Mouse (Mus musculus) layer of hippocampus, adult 18-20 months (tissue): ENCODE data around the gene Scgb1b24. TPM values are rescaled to one million over a fixed set of nuclear protein-coding genes. Genes with fewer than 3 reads are reported as not detected.

Experiments
- DNase-seq, 2 experiments: peaks; one replicate each; pipeline ENCODE4 v3.0.0; 2022; ENCODE audit warnings: low spot score in 2 of 2
- long read RNA-seq: library from polyadenylated mRNA; stranded (forward); transcript quantifications from one replicate; pipeline ENCODE4 v2.0.0, GENCODE M21; 2021
- total RNA-seq, 2 experiments: library from RNA; stranded (reverse); gene quantifications; 2 replicates each; pipeline ENCODE4 v1.2.3; 2021

Scgb1b24 gene
- not detected for total RNA-seq
- long read RNA-seq: 0 reads

DNA sequence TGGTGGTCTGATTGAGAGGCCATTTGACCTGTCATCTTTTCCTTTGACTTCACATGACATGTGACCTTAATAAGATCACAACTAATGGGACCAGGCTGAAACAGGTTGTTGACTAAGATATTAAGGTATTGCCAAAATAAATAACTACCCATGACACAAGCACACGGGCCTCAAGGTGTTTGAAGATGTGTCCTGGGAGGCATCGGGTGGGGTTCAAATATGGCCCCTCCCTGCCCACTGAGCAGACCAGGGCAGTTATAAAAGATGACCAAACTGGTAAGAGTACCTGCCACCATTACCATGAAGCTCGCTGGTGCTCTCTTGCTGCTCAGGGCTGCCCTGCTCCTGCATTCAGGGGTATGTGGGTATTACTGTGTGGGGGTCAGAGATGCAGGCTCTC, at the start of gene Scgb1b24:
TSS of gene Scgb1b24 (plus strand) at position 301 of the 400 bp plus-strand sequence.
- no peak for DNase-seq

DNA sequence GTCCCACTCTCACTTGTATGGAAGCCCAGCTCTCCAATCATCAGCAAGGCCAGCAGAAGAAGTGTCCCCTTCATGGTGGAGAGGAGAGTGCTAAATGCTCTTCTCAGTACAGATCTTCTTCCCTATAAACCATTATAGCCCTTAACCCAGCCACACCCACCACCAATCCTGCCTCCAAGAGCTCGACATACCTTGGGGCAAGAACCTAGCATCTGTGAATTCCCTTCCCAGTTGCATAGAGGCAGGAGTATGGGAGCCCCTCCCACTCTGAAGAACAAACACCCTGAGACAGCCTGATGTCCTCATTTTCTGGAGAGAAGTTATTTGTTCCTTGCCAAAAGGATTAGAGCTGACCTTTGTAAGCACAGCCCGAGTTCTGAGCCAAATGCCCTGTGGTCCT, 4.4 kb upstream of the Scgb1b24 start, which contains the start of gene Scgb2b24:
TSS of gene Scgb2b24 (minus strand) at position 101 of the 400 bp plus-strand sequence.
- DNase-seq: no peak

Other genes starting within 250 kb of the Scgb1b24 start
- not detected for gene Scgb2b21, start 223.3 kb upstream of the Scgb1b24 start, total RNA-seq
- gene Scgb2b24, start 4.5 kb upstream of the Scgb1b24 start, total RNA-seq: not detected
- not detected for gene Scgb2b26, start 201.2 kb downstream of the Scgb1b24 start, total RNA-seq